In genomic region chr5:30614221-30614620, GRCm38 (mm10) we compare ENCODE assay signal across 9 mouse cellular contexts. TPM values are rescaled to one million over a fixed set of nuclear protein-coding genes. Genes with fewer than 3 reads are reported as not detected.
DNase-seq lines count a peak whose midpoint lies in the region; ATAC-seq and TF ChIP-seq lines count a peak whose summit lies in the region.
"Had no signal": no experiment of that assay in that cellular context is flagged by ENCODE, and none has a peak within 500 bp of the region (broad histone marks: within the 10 kb centered on the region; RNA-seq: fewer than 3 reads in every experiment).

No protein-coding gene starts in this region.

- no peak overlapping the region for H3K4me3 ChIP-seq in embryonic facial prominence, embryonic 12.5 days
- H3K4me3 ChIP-seq in intestine, postnatal 0 days (ENCODE audit: low read depth, low read length) = no peak overlapping the region
- no peak overlapping the region for H3K4me3 ChIP-seq in layer of hippocampus, adult 2 months
- H3K4me3 ChIP-seq: neural tube, embryonic 13.5 days had no signal

- no peaks in the 10 kb centered on the region for H3K36me3 ChIP-seq in embryonic facial prominence, embryonic 12.5 days
- H3K36me3 ChIP-seq in intestine, postnatal 0 days (ENCODE audit: control insufficient read depth, insufficient read depth) = no peaks in the 10 kb centered on the region
- H3K36me3 ChIP-seq: neural tube, embryonic 13.5 days had no signal

- H3K27ac ChIP-seq in embryonic facial prominence, embryonic 12.5 days = no peak overlapping the region
- no peak overlapping the region for H3K27ac ChIP-seq in intestine, postnatal 0 days (ENCODE audit: low read depth, low read length)
- H3K27ac ChIP-seq in layer of hippocampus, adult 2 months = no peak overlapping the region
- H3K27ac ChIP-seq: neural tube, embryonic 13.5 days had no signal

- intact Hi-C loops in gastrocnemius, postnatal 14 days (cut with DNase I; ENCODE audit: low total_unique reads) = no loop called here

- TF ChIP-seq CTCF in intestine, postnatal 0 days (IDR thresholded peaks at IDR 0.05; ENCODE audit: low read depth) = no peak
- no peak for TF ChIP-seq CTCF in layer of hippocampus, adult 2 months (conservative IDR thresholded peaks at IDR 0.05)

- 33% methylated on average over 1 of the region's 1 CpGs for WGBS in embryonic facial prominence, embryonic 12.5 days
- WGBS in intestine, postnatal 0 days = 29% methylated on average over 1 of the region's 1 CpGs

- ATAC-seq in embryonic facial prominence, embryonic 12.5 days (ENCODE audit: insufficient number of reproducible peaks, insufficient read depth, low FRiP score, low TSS enrichment) = peak; percentile 45; the same call in 1 of the 2 replicates
- ATAC-seq in intestine, postnatal 0 days = 0 out of 2 replicates have a peak, but pooled peaks have one; percentile 11

- H3K9me3 ChIP-seq in embryonic facial prominence, embryonic 12.5 days = no peaks in the 10 kb centered on the region
- no peaks in the 10 kb centered on the region for H3K9me3 ChIP-seq in intestine, postnatal 0 days (ENCODE audit: control insufficient read depth)
- H3K9me3 ChIP-seq: neural tube, embryonic 13.5 days had no signal

- peaks cover 10% of the 10 kb centered on the region; the same call in 1 of the 2 replicates for H3K4me1 ChIP-seq in embryonic facial prominence, embryonic 12.5 days
- peaks cover 5% of the 10 kb centered on the region; the same call in 1 of the 2 replicates for H3K4me1 ChIP-seq in intestine, postnatal 0 days (replicated peaks; ENCODE audit: control insufficient read depth, insufficient read depth, low read length)

- peaks cover 10% of the 10 kb centered on the region; the same call in 1 of the 2 replicates for H3K27me3 ChIP-seq in embryonic facial prominence, embryonic 12.5 days
- no peaks in the 10 kb centered on the region for H3K27me3 ChIP-seq in intestine, postnatal 0 days (replicated peaks; ENCODE audit: control insufficient read depth, insufficient read depth, low read length)

- peak; percentile 13 for DNase-seq in gastrocnemius, postnatal 14 days
- DNase-seq in gastrocnemius, adult 8-10 months (ENCODE audit: low spot score in 2 of 2) = no peak
- peak; percentile 90 for DNase-seq in lung, postnatal 10 days
- DNase-seq in embryo, embryonic 10 days (ENCODE audit: low spot score) = no peak
- DNase-seq in urinary bladder, postnatal 25 days (ENCODE audit: low spot score) = no peak
- no peak for DNase-seq in layer of hippocampus, adult 2 months (ENCODE audit: low spot score in 2 of 2)

- H3K9ac ChIP-seq in embryonic facial prominence, embryonic 12.5 days = no peak overlapping the region
- H3K9ac ChIP-seq in intestine, postnatal 0 days (ENCODE audit: low read depth, low read length) = no peak overlapping the region
- H3K9ac ChIP-seq: neural tube, embryonic 13.5 days had no signal

- no peak overlapping the region for H3K4me2 ChIP-seq in embryonic facial prominence, embryonic 12.5 days (replicated peaks)
- H3K4me2 ChIP-seq in intestine, postnatal 0 days (replicated peaks; ENCODE audit: low read depth) = no peak overlapping the region
- H3K4me2 ChIP-seq: neural tube, embryonic 13.5 days had no signal

RNA-seq across cellular contexts. Expression of gene Kcnk3, which starts 26.3 kb away (rescaled TPM):
- total RNA-seq in gastrocnemius, postnatal 14 days (2021) = 1 to 10 TPM in 1 of 2 experiments, under 1 TPM in 1; 0.42 to 1.2 TPM
- 1 to 10 TPM in 1 of 4 experiments, under 1 TPM in 3; 0.17 to 1.2 (median 0.39) TPM for total RNA-seq in gastrocnemius, adult 8-10 months (2022)
- 0.87 and 1.1 TPM in 2 replicates for polyA plus RNA-seq in embryonic facial prominence, embryonic 12.5 days (2016; fragmentation: Nextera tagmentation; extraction: Ambion mirVana)
- 7.3 and 8.1 TPM in 2 replicates for polyA plus RNA-seq in intestine, postnatal 0 days (2015; fragmentation: Nextera tagmentation; extraction: Ambion mirVana)
- total RNA-seq in layer of hippocampus, adult 2 months (2021) = 10 to 100 TPM in 1 of 2 experiments, 1 to 10 TPM in 1; 9.7 to 11.3 TPM

RNA-seq across cellular contexts. Expression of gene Slc35f6, which starts 33.5 kb away (rescaled TPM):
- 10 to 100 TPM; 11.8 to 13.8 TPM for total RNA-seq in gastrocnemius, postnatal 14 days (2021)
- total RNA-seq in gastrocnemius, adult 8-10 months (2022) = 10 to 100 TPM; 10.2 to 14.4 (median 12.4) TPM
- 24.4 and 24.7 TPM in 2 replicates for polyA plus RNA-seq in embryonic facial prominence, embryonic 12.5 days (2016; fragmentation: Nextera tagmentation; extraction: Ambion mirVana)
- 71.6 and 79.4 TPM in 2 replicates for polyA plus RNA-seq in intestine, postnatal 0 days (2015; fragmentation: Nextera tagmentation; extraction: Ambion mirVana)
- 10 to 100 TPM; 39.2 to 39.9 TPM for total RNA-seq in layer of hippocampus, adult 2 months (2021)

RNA-seq across cellular contexts. Expression of gene Cenpa, which starts 52.4 kb away (rescaled TPM):
- total RNA-seq in gastrocnemius, postnatal 14 days (2021) = 10 to 100 TPM in 1 of 2 experiments, 1 to 10 TPM in 1; 7.0 to 10.2 TPM
- total RNA-seq in gastrocnemius, adult 8-10 months (2022) = 1 to 10 TPM; 1.5 to 2.2 (median 1.6) TPM
- polyA plus RNA-seq in embryonic facial prominence, embryonic 12.5 days (2016; fragmentation: Nextera tagmentation; extraction: Ambion mirVana) = 349 and 350 TPM in 2 replicates
- polyA plus RNA-seq in intestine, postnatal 0 days (2015; fragmentation: Nextera tagmentation; extraction: Ambion mirVana) = 62.0 and 79.2 TPM in 2 replicates
- total RNA-seq in layer of hippocampus, adult 2 months (2021) = 1 to 10 TPM; 3.7 to 7.1 TPM

Comparison
In these comparisons a context has a peak if more than half of its experiments do, and no peak if none do; other contexts are left out.
1. DNase-seq: peak in gastrocnemius, postnatal 14 days (single experiment) and lung, postnatal 10 days (single experiment); none in gastrocnemius, adult 8-10 months (0 of 2), embryo, embryonic 10 days (single experiment), urinary bladder, postnatal 25 days (single experiment) and layer of hippocampus, adult 2 months (0 of 2).
2. RNA of gene Kcnk3, which starts 26.3 kb away (total RNA-seq): 9.7 to 11.3 TPM in layer of hippocampus, adult 2 months; 0.42 to 1.2 TPM in gastrocnemius, postnatal 14 days and 0.17 to 1.2 TPM in gastrocnemius, adult 8-10 months; every median in the first group is over 4 times any median in the second.